Mouse (Mus musculus) heart, embryonic 14.5 days (tissue): Measurements from ENCODE around the gene Isca2. TPM values are rescaled to one million over a fixed set of nuclear protein-coding genes. Genes with fewer than 3 reads are reported as not detected.

Source experiments
- ATAC-seq: fragments of 200-750 bp; cut with Nextera tagmentation; 2 replicates; pipeline ENCODE4 v1.8.0; 2017; ENCODE audit warnings: low read depth, moderate TSS enrichment; ENCODE audit not compliant: insufficient number of reproducible peaks, insufficient read depth, low FRiP score
- H3K27ac ChIP-seq, 2 experiments: fragments of 200-500 bp in 1 of 2; fragments of 300-500 bp in 1 of 2; sonication (generic) in 1 of 2; replicated peaks in 1 of 2; 2 replicates each; pipeline ENCODE4 v1.5.1; 2012 to 2014; ENCODE audit warnings: low read depth in 2 of 2, low read length in 2 of 2, control low read depth in 1 of 2, mild to moderate bottlenecking in 1 of 2, mixed read lengths in 1 of 2; ENCODE audit not compliant: control insufficient read depth in 1 of 2, insufficient read depth in 1 of 2
- H3K27me3 ChIP-seq: fragments of 300-500 bp; sonication (generic); 2 replicates; pipeline ENCODE4 v1.6.1; 2014; ENCODE audit warnings: mild to moderate bottlenecking, low read length, control low read depth; ENCODE audit not compliant: control insufficient read depth, insufficient read depth
- H3K36me3 ChIP-seq: fragments of 300-500 bp; sonication (generic); 2 replicates; pipeline ENCODE4 v1.6.1; 2014; ENCODE audit warnings: mild to moderate bottlenecking, control low read depth, low read length, mixed read lengths; ENCODE audit not compliant: control insufficient read depth, insufficient read depth
- H3K4me1 ChIP-seq, 2 experiments: fragments of 200-500 bp in 1 of 2; fragments of 300-500 bp in 1 of 2; sonication (generic) in 1 of 2; 2 replicates each; pipeline ENCODE4 v1.6.1; 2012 to 2014; ENCODE audit warnings: low read length in 2 of 2, control low read depth in 1 of 2, mixed read lengths in 1 of 2; ENCODE audit not compliant: control insufficient read depth in 2 of 2, insufficient read depth in 2 of 2
- H3K4me2 ChIP-seq: fragments of 300-500 bp; sonication (generic); 2 replicates; pipeline ENCODE4 v1.6.1; 2014; ENCODE audit warnings: mild to moderate bottlenecking, low read length
- H3K4me3 ChIP-seq, 2 experiments: fragments of 200-500 bp in 1 of 2; fragments of 300-500 bp in 1 of 2; sonication (generic) in 1 of 2; 2 replicates each; pipeline ENCODE4 v1.5.1; 2012 to 2014; ENCODE audit warnings: low read length in 2 of 2, mild to moderate bottlenecking in 2 of 2, control low read depth in 1 of 2, low read depth in 1 of 2, moderate library complexity in 1 of 2; ENCODE audit not compliant: control insufficient read depth in 1 of 2, insufficient read depth in 1 of 2
- H3K9ac ChIP-seq: fragments of 300-500 bp; sonication (generic); 2 replicates; pipeline ENCODE4 v1.6.1; 2014; ENCODE audit warnings: mild to moderate bottlenecking, low read length
- H3K9me3 ChIP-seq: fragments of 300-500 bp; sonication (generic); 2 replicates; pipeline ENCODE4 v1.6.1; 2016; ENCODE audit warnings: low read length, control low read depth; ENCODE audit not compliant: control insufficient read depth
- WGBS: fragments of 180-500 bp; shearing (Covaris S2); extraction: QIAGEN DNeasy Blood & Tissue Kit; methylation state at CpG from one replicate; pipeline ENCODE4 v1.1.7; 2014; 5-methylcytosine and 5-hydroxymethylcytosine counted together
- polyA plus RNA-seq: library from polyadenylated mRNA; unstranded; fragments of >200 nt; fragmentation: Nextera tagmentation; extraction: Ambion mirVana; gene quantifications from 2 replicates; pipeline ENCODE4 v1.2.1, GENCODE M21; 2014

Isca2 gene
- polyA plus RNA-seq, 1 experiment from 2014 or later, result 164 TPM

GRCm38 (mm10) chr12:84807351-84807750 is 34.3 kb downstream of the Isca2 start:
- Histone ChIP-seq H3K9me3 (no peaks in the 10 kb centered on the region), H3K9ac (no peak overlapping the region), H3K36me3 (no peaks in the 10 kb centered on the region), H3K27ac (no peak overlapping the region), H3K4me3 (no peak overlapping the region), H3K27me3 (peaks cover 89% of the 10 kb centered on the region), H3K4me1 (peaks cover 9 to 11% of the 10 kb centered on the region in 2 experiments), H3K4me2 (no peak overlapping the region)
- 75% methylated on average over 13 of the region's 13 CpGs for WGBS
- no peak for ATAC-seq

GRCm38 (mm10) chr12:84809033-84809432 is 36.0 kb downstream of the Isca2 start:
- Histone ChIP-seq H3K4me3 (no peak overlapping the region), H3K4me2 (no peak overlapping the region), H3K27ac (no peak overlapping the region), H3K36me3 (no peaks in the 10 kb centered on the region), H3K4me1 (peaks cover 9 to 11% of the 10 kb centered on the region in 2 experiments), H3K9ac (no peak overlapping the region), H3K27me3 (peaks cover 89% of the 10 kb centered on the region), H3K9me3 (no peaks in the 10 kb centered on the region)
- no peak for ATAC-seq
- WGBS, result 76% methylated on average over 6 of the region's 6 CpGs

- Histone ChIP-seq H3K27me3 (peaks cover 93% of the 10 kb centered on the region), H3K4me2 (no peak overlapping the region), H3K4me1 (peaks cover 0 to 1% of the 10 kb centered on the region in 2 experiments; a peak in 2 of 4 replicates), H3K36me3 (no peaks in the 10 kb centered on the region), H3K9ac (no peak overlapping the region), H3K9me3 (no peaks in the 10 kb centered on the region), H3K4me3 (no peak overlapping the region), H3K27ac (no peak overlapping the region)
- ATAC-seq, result no peak
- 50% methylated on average over 1 of the region's 1 CpGs for WGBS
Measured at GRCm38 (mm10) chr12:84810810-84811209, 37.8 kb downstream of the Isca2 start.

- Histone ChIP-seq H3K27ac (no peak overlapping the region), H3K4me3 (no peak overlapping the region), H3K9ac (no peak overlapping the region), H3K27me3 (peaks cover 92% of the 10 kb centered on the region), H3K4me1 (no peaks in the 10 kb centered on the region; a peak in 1 of 4 replicates), H3K4me2 (no peak overlapping the region), H3K36me3 (no peaks in the 10 kb centered on the region), H3K9me3 (no peaks in the 10 kb centered on the region)
- WGBS, result 48% methylated on average over 4 of the region's 4 CpGs
- ATAC-seq, result no peak
Measured at GRCm38 (mm10) chr12:84811510-84811909, 38.5 kb downstream of the Isca2 start.

- Histone ChIP-seq H3K27me3 (peaks cover 89% of the 10 kb centered on the region), H3K27ac (no peak overlapping the region), H3K9me3 (no peaks in the 10 kb centered on the region), H3K4me3 (no peak overlapping the region), H3K9ac (no peak overlapping the region), H3K4me2 (no peak overlapping the region), H3K4me1 (no peaks in the 10 kb centered on the region; a peak in 1 of 4 replicates), H3K36me3 (no peaks in the 10 kb centered on the region)
- WGBS, result 29% methylated on average over 3 of the region's 3 CpGs
- ATAC-seq, result no peak
Measured at GRCm38 (mm10) chr12:84812004-84812403, 39.0 kb downstream of the Isca2 start.

- Histone ChIP-seq H3K4me1 (no peaks in the 10 kb centered on the region), H3K4me3 (no peak overlapping the region), H3K27ac (no peak overlapping the region), H3K36me3 (no peaks in the 10 kb centered on the region), H3K4me2 (no peak overlapping the region), H3K9me3 (no peaks in the 10 kb centered on the region), H3K27me3 (peaks cover 74% of the 10 kb centered on the region), H3K9ac (no peak overlapping the region)
- no peak for ATAC-seq
- WGBS, result 24% methylated on average over 7 of the region's 7 CpGs
Measured at GRCm38 (mm10) chr12:84813773-84814172, 40.7 kb downstream of the Isca2 start.

GRCm38 (mm10) chr12:84814663-84815325 is 41.7 kb downstream of the Isca2 start:
- Histone ChIP-seq H3K36me3 (no peaks in the 10 kb centered on the region), H3K4me2 (no peak overlapping the region), H3K27ac (no peak overlapping the region), H3K4me1 (peaks cover 0 to 2% of the 10 kb centered on the region in 2 experiments; a peak in 1 of 4 replicates), H3K4me3 (no peak overlapping the region), H3K27me3 (peaks cover 67% of the 10 kb centered on the region), H3K9ac (no peak overlapping the region), H3K9me3 (no peaks in the 10 kb centered on the region)
- WGBS, result 76% methylated on average over 3 of the region's 3 CpGs
- ATAC-seq, result no peak

- H3K9me3 ChIP-seq, result no peaks in the 10 kb centered on the region
- no peak for ATAC-seq
- H3K27ac ChIP-seq, result no peak overlapping the region
- H3K9ac ChIP-seq, result no peak overlapping the region
- no peak overlapping the region for H3K4me2 ChIP-seq
- H3K4me3 ChIP-seq, result no peak overlapping the region
- H3K27me3 ChIP-seq, result peaks cover 61% of the 10 kb centered on the region
- no peaks in the 10 kb centered on the region for H3K36me3 ChIP-seq
- peaks cover 0 to 2% of the 10 kb centered on the region in 2 experiments; a peak in 1 of 4 replicates for H3K4me1 ChIP-seq
- 72% methylated on average over 4 of the region's 4 CpGs for WGBS
Measured at GRCm38 (mm10) chr12:84818496-84818895, 45.4 kb downstream of the Isca2 start.
